Mouse (Mus musculus) C2C12 (cell line): ENCODE measurements at regions not wholly inside any gene's neighbourhood (a gene's known extent, or its start where the extent isn't known, plus 50 kb on each side); places are given as distances from the start of the nearest gene placed in this dataset.

Experiments
- CTCF ChIP-seq: IDR thresholded peaks from one replicate; pipeline ENCODE4 v1.5.1; 2011; ENCODE audit not compliant: control insufficient read depth, insufficient read depth, insufficient read length
- MAX ChIP-seq: IDR thresholded peaks from one replicate; pipeline ENCODE4 v1.6.1; 2011; ENCODE audit warnings: mild to moderate bottlenecking, control low read depth
- MYOD1 ChIP-seq: IDR thresholded peaks from one replicate; pipeline ENCODE4 v1.6.1; 2011; ENCODE audit warnings: low read depth; ENCODE audit not compliant: control insufficient read depth, insufficient read length
- MYOG ChIP-seq: IDR thresholded peaks from one replicate; pipeline ENCODE4 v1.6.1; 2011; ENCODE audit not compliant: control insufficient read depth, insufficient read length; ENCODE audit errors: extremely low read depth
- USF1 ChIP-seq: IDR thresholded peaks from one replicate; pipeline ENCODE4 v1.6.1; 2011; ENCODE audit warnings: low read depth, mild to moderate bottlenecking, control low read depth, moderate library complexity

DNA sequence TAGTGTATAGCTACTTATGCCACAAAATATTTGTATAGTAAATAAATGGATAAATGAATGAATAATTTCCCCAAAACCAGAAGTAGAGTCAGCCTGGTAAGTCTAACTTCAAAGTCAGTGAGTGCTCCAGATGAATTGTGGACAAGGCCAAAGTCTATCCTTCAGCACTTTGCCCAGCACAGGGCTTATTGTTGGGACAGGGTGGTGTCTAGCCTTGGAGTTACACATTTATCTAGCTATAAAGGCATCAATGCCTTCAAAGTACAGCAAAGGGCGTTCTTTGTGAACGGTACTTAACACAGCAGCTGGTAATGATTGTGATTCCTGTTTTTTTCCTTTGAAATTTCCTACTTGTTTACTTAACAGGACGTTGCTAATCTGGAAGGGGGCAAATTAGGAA, 527.4 kb upstream of the A1bg start:
- TF ChIP-seq MYOD1 (no peak), CTCF (no peak), USF1 (no peak), MAX (no peak), MYOG (no peak)
